Mouse (Mus musculus) heart, embryonic 16.5 days (tissue): Measurements from ENCODE around the gene Ddost. TPM values are rescaled to one million over a fixed set of nuclear protein-coding genes. Genes with fewer than 3 reads are reported as not detected.
A peak's percentile ranks its signal among the peaks of the same experiment; 100 is the strongest.

Experiments used
- ATAC-seq: fragments of 200-750 bp; cut with Nextera tagmentation; replicated peaks from 2 replicates; pipeline ENCODE4 v1.8.0; 2017; ENCODE audit warnings: moderate number of reproducible peaks; ENCODE audit not compliant: insufficient read depth, low FRiP score; ENCODE audit errors: extremely low read depth
- H3K27ac ChIP-seq: fragments of 300-500 bp; sonication (generic); 2 replicates; pipeline ENCODE4 v1.5.1; 2014; ENCODE audit warnings: mild to moderate bottlenecking, low read length, control low read depth, moderate library complexity
- H3K27me3 ChIP-seq: fragments of 300-500 bp; sonication (generic); 2 replicates; pipeline ENCODE4 v1.6.1; 2014; ENCODE audit warnings: low read length, mixed read lengths; ENCODE audit not compliant: control insufficient read depth, insufficient read depth
- H3K36me3 ChIP-seq: fragments of 300-500 bp; sonication (generic); 2 replicates; pipeline ENCODE4 v1.6.1; 2014; ENCODE audit not compliant: control insufficient read depth, insufficient read depth
- H3K4me1 ChIP-seq: fragments of 300-500 bp; sonication (generic); 2 replicates; pipeline ENCODE4 v1.6.1; 2014; ENCODE audit warnings: low read length, mixed read lengths; ENCODE audit not compliant: control insufficient read depth, insufficient read depth
- H3K4me2 ChIP-seq: fragments of 300-500 bp; sonication (generic); 2 replicates; pipeline ENCODE4 v1.6.1; 2014; ENCODE audit warnings: low read depth, mild to moderate bottlenecking, control low read depth, low read length
- H3K4me3 ChIP-seq: fragments of 300-500 bp; sonication (generic); 2 replicates; pipeline ENCODE4 v1.5.1; 2014; ENCODE audit warnings: mild to moderate bottlenecking, control low read depth, low read length
- H3K9ac ChIP-seq: fragments of 300-500 bp; sonication (generic); 2 replicates; pipeline ENCODE4 v1.6.1; 2014; ENCODE audit warnings: low read length, control low read depth
- H3K9me3 ChIP-seq: fragments of 300-500 bp; sonication (generic); replicated peaks from 2 replicates; pipeline ENCODE4 v1.6.1; 2016; ENCODE audit warnings: low read length; ENCODE audit not compliant: control insufficient read depth
- WGBS: fragments of 180-500 bp; shearing (Covaris S2); extraction: QIAGEN DNeasy Blood & Tissue Kit; methylation state at CpG from one replicate; pipeline ENCODE4 v1.1.7; 2014; 5-methylcytosine and 5-hydroxymethylcytosine counted together
- polyA plus RNA-seq: library from polyadenylated mRNA; unstranded; fragments of >200 nt; fragmentation: Nextera tagmentation; extraction: Ambion mirVana; gene quantifications from 2 replicates; pipeline ENCODE4 v1.2.1, GENCODE M21; 2015

Gene Ddost
- polyA plus RNA-seq = 247 and 263 TPM in 2 replicates

DNA sequence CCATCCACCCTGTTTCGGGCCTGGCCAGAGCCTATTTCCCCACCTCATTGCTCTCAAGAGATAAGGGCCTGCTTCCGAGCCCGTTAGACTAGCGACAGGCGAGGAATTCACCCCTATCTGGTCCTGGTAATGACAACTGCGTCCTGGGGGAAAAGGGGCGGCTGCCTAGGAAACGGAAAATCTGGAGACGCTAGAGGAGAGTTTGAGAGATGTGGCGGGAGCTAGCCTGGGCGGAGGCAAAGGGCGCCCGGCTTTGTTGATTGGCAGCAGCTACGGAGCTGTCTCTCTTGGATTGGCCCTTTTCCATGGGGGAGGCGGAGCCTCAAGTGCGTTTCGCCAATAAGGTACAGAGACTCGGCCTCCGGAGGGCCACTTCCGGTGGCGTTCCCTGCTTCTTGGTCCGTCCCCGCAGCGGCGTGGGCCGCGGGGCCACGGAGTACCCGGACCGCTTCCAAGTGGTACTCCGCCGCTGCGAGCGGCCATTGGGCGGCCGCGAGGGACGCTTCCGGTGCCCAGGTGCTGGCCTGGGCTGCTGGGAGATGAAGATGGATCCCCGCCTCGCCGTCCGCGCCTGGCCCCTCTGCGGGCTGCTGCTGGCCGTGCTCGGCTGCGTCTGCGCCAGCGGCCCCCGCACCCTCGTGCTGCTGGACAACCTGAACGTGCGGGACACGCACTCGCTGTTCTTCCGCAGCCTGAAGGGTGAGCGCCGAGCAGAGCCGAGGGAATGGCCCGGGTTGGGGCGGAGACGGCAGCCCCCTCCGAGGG, at the start of gene Ddost:
Gene Ddost (plus strand): TSS at position 391 of the 765 bp plus-strand sequence.
- peaks cover 12% of the 10 kb centered on the region for H3K4me1 ChIP-seq
- peak within 1 kb of the TSS; percentile 86 for H3K9ac ChIP-seq
- no peaks in the 10 kb centered on the region for H3K27me3 ChIP-seq
- peaks cover 10% of the 10 kb centered on the region; the same call in 1 of the 2 replicates for H3K36me3 ChIP-seq
- ATAC-seq = peak; percentile 97
- peak within 1 kb of the TSS; percentile 71 for H3K4me3 ChIP-seq
- H3K9me3 ChIP-seq = no peaks in the 10 kb centered on the region
- peak within 1 kb of the TSS; percentile 66 for H3K27ac ChIP-seq
- under 1% methylated on average over 64 of the region's 64 CpGs for WGBS
- peak within 1 kb of the TSS; percentile 87 for H3K4me2 ChIP-seq

DNA sequence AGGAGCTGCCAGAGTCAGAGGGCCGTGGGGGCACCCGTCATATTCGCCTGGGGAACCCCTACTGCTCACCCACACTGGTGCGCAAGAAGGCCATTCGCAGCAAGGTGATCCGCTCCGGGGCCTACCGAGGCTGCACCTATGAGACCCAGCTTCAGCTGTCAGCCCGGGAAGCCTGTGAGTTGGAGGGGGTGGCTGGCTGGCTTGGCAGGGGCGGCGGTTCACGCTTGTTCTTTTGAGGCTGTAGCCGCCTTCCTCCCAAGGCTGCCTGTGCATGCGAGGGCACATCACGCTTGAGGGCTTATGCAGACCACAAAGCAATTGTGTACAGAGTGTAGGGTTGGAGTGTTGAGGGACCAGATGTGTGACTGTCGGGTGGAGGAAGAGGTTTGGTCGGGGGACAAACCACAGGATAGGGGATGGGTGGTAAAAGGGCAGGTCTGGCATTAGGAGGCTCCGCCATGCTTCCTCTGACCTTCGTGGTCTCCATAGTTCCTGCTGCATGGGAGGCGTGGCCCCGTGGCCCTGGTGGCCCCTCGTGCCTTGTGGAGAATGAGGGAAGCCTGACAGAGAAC, 47.3 kb upstream of the Ddost start:
- H3K36me3 ChIP-seq = no peaks in the 10 kb centered on the region
- WGBS = 75% methylated on average over 22 of the region's 22 CpGs
- no peak overlapping the region for H3K27ac ChIP-seq
- ATAC-seq = no peak
- H3K4me2 ChIP-seq = no peak overlapping the region
- H3K9me3 ChIP-seq = no peaks in the 10 kb centered on the region
- no peak overlapping the region for H3K4me3 ChIP-seq
- H3K9ac ChIP-seq = no peak overlapping the region
- H3K27me3 ChIP-seq = peaks cover 8% of the 10 kb centered on the region; the same call in 1 of the 2 replicates
- H3K4me1 ChIP-seq = peaks cover 6% of the 10 kb centered on the region

DNA sequence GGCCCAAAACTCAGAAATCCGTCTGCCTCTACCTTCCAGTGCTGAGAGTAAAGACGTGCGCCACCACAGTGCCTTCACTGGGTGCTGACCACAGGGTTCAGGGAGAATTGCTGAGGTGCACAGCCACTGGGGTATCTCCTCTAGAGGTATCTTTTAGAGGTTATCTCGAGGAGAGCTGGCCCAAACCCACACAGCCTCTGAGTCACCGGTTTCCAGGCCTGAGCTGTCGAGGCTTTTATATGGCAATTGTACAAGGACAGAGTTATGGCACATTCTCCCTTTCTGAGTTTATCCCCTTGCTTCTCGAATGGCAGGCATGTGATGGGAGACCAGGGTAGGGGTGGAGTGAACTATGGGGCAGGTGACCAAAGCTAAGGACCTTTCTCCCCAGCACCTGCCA, 45.9 kb upstream of the Ddost start:
- peaks cover 4% of the 10 kb centered on the region; the same call in 1 of the 2 replicates for H3K27me3 ChIP-seq
- WGBS = 65% methylated on average over 7 of the region's 7 CpGs
- no peaks in the 10 kb centered on the region for H3K36me3 ChIP-seq
- 0 out of 2 replicates have a peak, but pooled peaks cover 4% of the 10 kb centered on the region for H3K4me1 ChIP-seq
- no peaks in the 10 kb centered on the region for H3K9me3 ChIP-seq
- no peak for ATAC-seq
- no peak overlapping the region for H3K9ac ChIP-seq
- no peak overlapping the region for H3K4me2 ChIP-seq
- no peak overlapping the region for H3K4me3 ChIP-seq
- H3K27ac ChIP-seq = no peak overlapping the region

DNA sequence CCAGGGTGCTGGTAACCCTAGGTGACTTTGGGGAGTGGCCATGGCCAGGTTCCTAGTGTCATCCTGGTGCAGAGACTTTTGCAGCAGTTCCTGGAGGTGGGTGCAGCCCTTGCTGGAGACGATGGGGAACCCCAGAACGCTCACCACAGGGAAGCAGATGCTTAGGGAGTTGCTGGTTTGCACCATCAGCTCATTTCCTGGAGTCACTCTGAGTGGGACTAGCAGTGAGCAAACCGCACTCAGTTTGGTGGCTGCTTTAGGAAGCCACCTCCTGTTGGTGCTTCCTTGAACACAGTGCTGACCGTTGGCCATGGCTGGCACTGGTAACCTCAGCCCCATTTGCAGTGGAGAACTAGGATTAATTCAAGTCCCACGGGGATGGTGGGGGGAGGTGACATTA, 45.0 kb upstream of the Ddost start:
- Histone ChIP-seq H3K27me3 (peaks cover 4% of the 10 kb centered on the region; the same call in 1 of the 2 replicates), H3K4me2 (no peak overlapping the region), H3K4me3 (no peak overlapping the region), H3K9ac (no peak overlapping the region), H3K4me1 (0 out of 2 replicates have a peak, but pooled peaks cover 4% of the 10 kb centered on the region), H3K36me3 (no peaks in the 10 kb centered on the region), H3K9me3 (no peaks in the 10 kb centered on the region), H3K27ac (no peak overlapping the region)
- no peak for ATAC-seq
- 73% methylated on average over 5 of the region's 5 CpGs for WGBS

DNA sequence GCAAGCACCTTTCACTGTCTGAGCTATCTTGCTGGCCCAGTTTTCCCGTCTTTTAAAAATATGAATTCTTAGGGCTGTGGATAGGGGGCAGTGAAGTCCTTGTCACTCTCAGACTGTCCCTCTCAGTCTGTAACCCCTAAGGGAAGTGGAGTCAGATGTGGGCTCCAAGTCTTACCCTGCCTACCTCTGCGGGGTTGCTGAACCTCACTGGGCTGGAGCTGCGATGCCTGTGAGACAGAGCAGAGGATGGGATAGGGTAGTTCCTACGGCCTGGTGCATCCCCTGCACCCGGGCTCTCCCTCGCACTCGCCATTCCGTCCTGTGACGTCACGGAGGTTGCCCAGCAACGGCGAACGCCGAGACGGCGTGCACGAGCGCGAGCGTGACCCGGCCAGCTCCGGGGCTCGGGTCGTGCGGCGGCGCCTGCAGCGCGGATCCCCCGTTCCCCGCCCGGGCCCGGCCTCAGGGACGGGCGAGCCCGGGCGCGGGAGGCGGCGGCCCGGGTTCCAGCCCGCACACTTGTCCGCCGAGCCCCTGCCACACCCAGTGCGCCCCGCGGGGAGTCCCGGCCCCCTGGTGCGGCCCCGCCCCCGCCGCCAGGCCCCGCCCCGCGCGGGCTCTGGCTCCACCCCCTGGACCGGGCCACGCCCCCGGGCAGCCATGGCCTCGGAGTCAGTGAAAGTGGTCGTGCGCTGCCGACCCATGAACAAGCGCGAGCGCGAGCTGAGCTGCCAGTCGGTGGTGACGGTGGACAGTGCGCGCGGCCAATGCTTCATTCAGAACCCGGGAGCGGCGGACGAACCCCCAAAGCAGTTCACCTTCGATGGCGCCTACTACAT, 42.5 kb upstream of the Ddost start:
- H3K4me3 ChIP-seq = peak overlapping the region; percentile 74
- H3K36me3 ChIP-seq = no peaks in the 10 kb centered on the region
- 0 out of 2 replicates have a peak, but pooled peaks cover 4% of the 10 kb centered on the region for H3K4me1 ChIP-seq
- peaks cover 6% of the 10 kb centered on the region; the same call in 1 of the 2 replicates for H3K27me3 ChIP-seq
- ATAC-seq = peak; percentile 92
- peak overlapping the region; percentile 90 for H3K4me2 ChIP-seq
- whole genome bisulfite sequencing = under 1% methylated on average over 65 of the region's 78 CpGs
- peak overlapping the region; percentile 60 for H3K9ac ChIP-seq
- H3K27ac ChIP-seq = no peak overlapping the region
- no peaks in the 10 kb centered on the region for H3K9me3 ChIP-seq

DNA sequence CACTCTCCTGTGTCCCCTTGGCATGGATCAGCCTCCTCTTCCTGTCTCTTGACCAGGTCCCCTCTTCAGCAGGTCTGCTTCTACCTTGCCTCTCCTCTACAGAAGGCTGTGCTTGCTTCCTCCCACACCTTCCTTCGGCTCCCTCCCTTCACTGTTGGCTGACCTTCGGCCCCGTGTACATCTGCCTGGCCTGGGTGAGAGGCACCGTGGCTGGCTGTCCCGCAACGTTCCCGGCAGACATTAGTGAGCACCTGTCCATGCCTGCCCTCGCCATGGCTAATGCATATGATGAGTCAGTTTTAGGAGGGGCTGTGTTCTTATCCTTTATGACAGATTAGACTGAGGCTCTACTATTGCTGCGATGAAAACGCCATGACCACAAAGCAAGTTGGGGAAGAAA, 36.7 kb upstream of the Ddost start:
- no peak for ATAC-seq
- peaks cover 6% of the 10 kb centered on the region; the same call in 1 of the 2 replicates for H3K27me3 ChIP-seq
- no peaks in the 10 kb centered on the region for H3K36me3 ChIP-seq
- no peak overlapping the region for H3K4me2 ChIP-seq
- no peak overlapping the region for H3K4me3 ChIP-seq
- H3K27ac ChIP-seq = no peak overlapping the region
- 81% methylated on average over 10 of the region's 10 CpGs for WGBS
- H3K4me1 ChIP-seq = no peaks in the 10 kb centered on the region
- H3K9me3 ChIP-seq = no peaks in the 10 kb centered on the region
- H3K9ac ChIP-seq = no peak overlapping the region

DNA sequence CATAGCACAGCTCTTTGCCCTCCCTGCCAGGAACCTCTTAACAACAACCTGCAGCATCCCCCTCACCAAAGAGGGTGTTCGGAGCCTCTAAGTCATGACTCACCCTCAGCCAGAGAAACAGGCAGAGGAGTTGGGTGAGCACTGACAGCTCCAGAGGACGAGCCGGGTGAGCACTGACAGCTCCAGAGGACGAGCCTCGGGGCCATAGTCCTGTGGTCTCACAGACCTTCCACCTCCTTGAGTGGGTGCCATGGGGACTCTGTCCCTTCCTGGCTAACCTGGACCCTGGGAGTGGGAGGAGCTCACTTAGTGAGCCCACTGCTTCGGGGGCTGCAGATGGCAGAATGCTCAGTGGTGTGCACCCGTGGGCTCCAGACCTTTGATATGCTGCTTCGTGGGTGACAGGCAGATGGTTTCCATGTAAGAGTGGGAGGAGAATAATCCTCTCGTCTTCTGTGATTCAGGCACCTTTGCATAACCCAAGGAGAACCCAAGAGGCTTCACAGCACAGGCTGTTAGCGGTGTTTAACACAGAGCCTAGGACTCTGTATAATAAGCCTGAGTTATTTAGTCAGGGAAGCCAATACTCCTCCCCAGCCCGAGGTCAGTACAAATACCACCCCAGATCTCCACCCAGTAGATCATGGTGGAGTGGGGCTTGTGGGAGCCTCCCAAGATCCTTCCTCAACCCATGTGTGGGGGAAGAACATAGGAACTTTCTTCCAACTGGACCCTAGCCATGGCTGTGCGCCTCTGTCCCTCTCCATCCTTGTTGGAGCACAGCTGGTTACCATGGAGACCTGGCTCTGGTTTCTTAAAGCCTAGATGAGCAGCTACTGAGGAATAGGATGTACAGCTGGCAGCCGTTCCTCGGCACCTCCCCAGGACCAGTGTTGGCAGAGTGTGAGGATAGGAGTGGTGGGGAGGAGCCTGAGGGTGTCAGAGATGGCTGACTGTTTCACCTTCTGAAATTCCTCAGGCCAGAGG, 32.2 kb upstream of the Ddost start:
- H3K4me1 ChIP-seq = no peaks in the 10 kb centered on the region
- no peak overlapping the region for H3K4me2 ChIP-seq
- no peak overlapping the region for H3K9ac ChIP-seq

DNA sequence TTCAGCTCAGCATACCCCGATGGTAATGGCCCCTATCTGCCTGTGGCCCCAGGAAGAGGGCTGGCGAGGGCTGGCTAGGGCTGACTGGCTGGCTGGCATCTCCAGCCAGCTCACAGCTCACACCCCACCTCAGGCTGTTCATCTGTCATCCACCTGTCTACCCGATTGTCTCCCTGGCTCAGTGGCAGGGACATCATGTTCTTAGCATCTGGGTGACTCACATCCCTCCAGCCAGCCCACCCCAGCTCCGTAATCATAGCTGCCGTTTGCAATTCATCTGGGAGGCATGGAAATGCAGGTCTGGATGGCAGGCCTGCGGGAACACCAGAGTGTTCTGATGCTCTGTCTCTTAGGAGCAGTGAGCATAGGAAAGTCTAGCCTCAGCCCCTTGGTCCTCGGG, 26.2 kb upstream of the Ddost start:
- Histone ChIP-seq H3K27ac (no peak overlapping the region), H3K36me3 (no peaks in the 10 kb centered on the region), H3K9me3 (no peaks in the 10 kb centered on the region), H3K4me2 (no peak overlapping the region), H3K4me3 (no peak overlapping the region), H3K4me1 (no peaks in the 10 kb centered on the region), H3K9ac (no peak overlapping the region), H3K27me3 (no peaks in the 10 kb centered on the region)
- 61% methylated on average over 7 of the region's 7 CpGs for WGBS
- ATAC-seq = no peak

More for the DNA sequence above, 32.2 kb upstream of the Ddost start:
- H3K27ac ChIP-seq = no peak overlapping the region
- H3K4me3 ChIP-seq = no peak overlapping the region
- 42% methylated on average over 14 of the region's 14 CpGs for WGBS
- no peaks in the 10 kb centered on the region for H3K36me3 ChIP-seq
- H3K9me3 ChIP-seq = no peaks in the 10 kb centered on the region
- ATAC-seq = peak; percentile 75
- no peaks in the 10 kb centered on the region for H3K27me3 ChIP-seq
